Mouse (Mus musculus) forebrain, embryonic 16.5 days (tissue): Measurements from ENCODE around the gene Tmprss13. TPM values are rescaled to one million over a fixed set of nuclear protein-coding genes. Genes with fewer than 3 reads are reported as not detected.

ENCODE experiments used
- ATAC-seq: fragments of 200-750 bp; cut with Nextera tagmentation; 2 replicates; pipeline ENCODE4 v1.8.0; 2017; ENCODE audit warnings: mild to moderate bottlenecking, moderate library complexity
- H3K27ac ChIP-seq: fragments of 300-500 bp; sonication (generic); 2 replicates; pipeline ENCODE4 v1.5.1; 2014; ENCODE audit warnings: low read length, control low read depth
- H3K27me3 ChIP-seq: fragments of 300-500 bp; sonication (generic); replicated peaks from 2 replicates; pipeline ENCODE4 v1.6.1; 2014; ENCODE audit warnings: low read length; ENCODE audit not compliant: control insufficient read depth, insufficient read depth
- H3K36me3 ChIP-seq: fragments of 300-500 bp; sonication (generic); 2 replicates; pipeline ENCODE4 v1.6.1; 2014; ENCODE audit not compliant: control insufficient read depth, insufficient read depth
- H3K4me1 ChIP-seq: fragments of 300-500 bp; sonication (generic); replicated peaks from 2 replicates; pipeline ENCODE4 v1.6.1; 2014; ENCODE audit warnings: low read length; ENCODE audit not compliant: control insufficient read depth, insufficient read depth
- H3K4me2 ChIP-seq: fragments of 300-500 bp; sonication (generic); 2 replicates; pipeline ENCODE4 v1.6.1; 2014; ENCODE audit warnings: mild to moderate bottlenecking, low read length, control low read depth
- H3K4me3 ChIP-seq: fragments of 300-500 bp; sonication (generic); replicated peaks from 2 replicates; pipeline ENCODE4 v1.5.1; 2014; ENCODE audit warnings: mild to moderate bottlenecking, low read length, control low read depth
- H3K9ac ChIP-seq: fragments of 300-500 bp; sonication (generic); replicated peaks from 2 replicates; pipeline ENCODE4 v1.6.1; 2014; ENCODE audit warnings: low read depth, low read length, control low read depth
- H3K9me3 ChIP-seq: fragments of 300-500 bp; sonication (generic); 2 replicates; pipeline ENCODE4 v1.6.1; 2016; ENCODE audit warnings: low read length; ENCODE audit not compliant: control insufficient read depth
- WGBS: fragments of 180-500 bp; shearing (Covaris S2); extraction: QIAGEN DNeasy Blood & Tissue Kit; methylation state at CpG from one replicate; pipeline ENCODE4 v1.1.7; 2014; 5-methylcytosine and 5-hydroxymethylcytosine counted together
- polyA plus RNA-seq: library from polyadenylated mRNA; unstranded; fragments of >200 nt; fragmentation: Nextera tagmentation; extraction: Ambion mirVana; gene quantifications from 2 replicates; pipeline ENCODE4 v1.2.1, GENCODE M21; 2015

Gene Tmprss13
- polyA plus RNA-seq, 1 experiment from 2014 or later = not detected

DNA sequence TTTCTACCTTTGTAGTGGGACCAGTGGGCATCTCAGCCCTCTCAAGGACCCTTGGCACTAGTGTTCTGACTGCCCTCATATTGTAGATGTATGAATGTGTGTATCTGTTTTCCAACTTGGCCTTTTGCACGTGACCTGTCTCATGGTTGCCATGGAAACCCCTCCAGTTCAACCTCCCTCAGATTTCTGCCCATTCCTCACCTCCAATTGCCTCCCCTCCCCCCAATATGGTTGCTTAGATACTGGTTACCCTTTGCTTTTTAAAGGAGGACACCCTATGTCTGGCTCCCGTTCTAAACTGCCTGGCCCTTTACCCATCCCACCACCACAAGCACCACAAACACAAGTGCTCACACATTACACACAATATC is 52.4 kb downstream of the Tmprss13 start:
- Histone ChIP-seq H3K36me3 (no peaks in the 10 kb centered on the region), H3K9me3 (no peaks in the 10 kb centered on the region), H3K27ac (peak overlapping the region; percentile 74), H3K27me3 (no peaks in the 10 kb centered on the region), H3K4me1 (peaks cover 35% of the 10 kb centered on the region), H3K4me3 (peak overlapping the region; percentile 74), H3K9ac (peak overlapping the region; percentile 78), H3K4me2 (peak overlapping the region; percentile 80)
- 7% methylated on average over 2 of the region's 2 CpGs for WGBS
- peak; percentile 21 for ATAC-seq

DNA sequence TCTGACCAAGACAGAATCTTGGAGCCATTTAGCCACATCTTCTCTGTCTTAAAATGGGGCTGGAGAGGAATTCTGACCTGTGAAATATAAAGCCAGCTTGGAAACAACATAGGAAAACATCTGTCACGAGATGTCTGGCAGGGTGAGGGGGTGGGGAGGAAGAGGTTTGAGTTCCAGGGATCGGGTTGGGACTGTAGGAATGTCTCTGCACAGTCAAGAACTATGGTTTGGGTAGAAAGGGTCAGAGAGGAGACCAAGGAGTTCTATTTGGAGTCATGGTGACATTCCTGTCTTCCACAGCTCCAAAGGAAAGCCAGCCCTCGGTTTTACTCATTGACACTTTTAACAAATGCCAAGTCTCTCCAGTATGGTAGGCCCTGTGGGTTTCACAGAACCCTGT is 55.0 kb downstream of the Tmprss13 start:
- 84% methylated on average over 3 of the region's 3 CpGs for WGBS
- Histone ChIP-seq H3K27me3 (no peaks in the 10 kb centered on the region), H3K4me3 (no peak overlapping the region), H3K27ac (no peak overlapping the region), H3K4me2 (no peak overlapping the region), H3K9me3 (no peaks in the 10 kb centered on the region), H3K9ac (no peak overlapping the region), H3K4me1 (peaks cover 47% of the 10 kb centered on the region), H3K36me3 (no peaks in the 10 kb centered on the region)
- ATAC-seq = no peak

DNA sequence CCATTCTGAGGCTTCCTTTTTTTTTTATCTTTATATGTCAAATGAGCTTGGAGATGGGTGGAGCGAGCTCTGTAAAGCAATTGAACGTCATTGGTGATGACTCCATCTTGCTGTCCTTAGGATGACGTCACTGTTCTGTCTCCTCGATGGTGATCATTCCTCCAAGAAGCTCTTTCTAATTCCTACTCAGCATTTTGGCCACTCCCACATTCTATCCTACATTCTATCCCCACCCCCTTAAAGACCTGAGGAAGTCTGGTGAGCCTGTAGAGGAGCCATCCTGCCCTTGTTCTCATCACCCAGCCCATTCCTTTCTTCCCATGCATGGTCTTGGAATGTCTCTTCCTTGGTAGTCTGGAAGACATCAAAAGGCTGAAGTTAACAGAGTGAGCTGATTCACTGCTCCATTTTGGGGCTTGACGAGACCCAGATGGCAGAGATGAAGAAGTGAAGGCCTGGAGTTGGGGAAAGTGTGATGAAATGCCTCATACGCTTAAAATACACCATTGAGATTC is 56.1 kb downstream of the Tmprss13 start:
- H3K4me2 ChIP-seq = no peak overlapping the region
- no peak for ATAC-seq
- no peaks in the 10 kb centered on the region for H3K27me3 ChIP-seq
- no peak overlapping the region for H3K4me3 ChIP-seq
- no peak overlapping the region for H3K9ac ChIP-seq
- 93% methylated on average over 6 of the region's 6 CpGs for WGBS
- peaks cover 53% of the 10 kb centered on the region for H3K4me1 ChIP-seq
- no peaks in the 10 kb centered on the region for H3K9me3 ChIP-seq
- H3K36me3 ChIP-seq = no peaks in the 10 kb centered on the region
- no peak overlapping the region for H3K27ac ChIP-seq

DNA sequence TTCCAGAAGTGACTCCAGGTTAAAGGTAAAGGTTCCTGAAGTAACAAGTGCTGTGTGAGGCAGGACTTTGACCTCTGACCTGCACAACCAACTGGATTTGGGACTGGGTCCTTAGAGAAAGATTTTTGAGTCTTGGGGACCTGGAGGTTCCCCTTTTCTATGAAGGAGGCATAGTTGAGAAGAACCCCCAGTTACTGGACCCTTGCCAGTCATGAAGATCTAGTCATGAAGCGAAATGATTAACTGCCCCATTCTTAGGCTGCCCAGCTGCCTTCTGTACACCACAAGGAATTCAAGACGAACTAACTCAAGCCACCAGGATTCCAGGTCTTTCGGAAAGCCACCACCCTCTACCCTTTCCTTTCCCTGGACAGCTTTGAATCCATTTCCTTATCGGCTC is 57.5 kb downstream of the Tmprss13 start:
- no peak for ATAC-seq
- Histone ChIP-seq H3K9me3 (no peaks in the 10 kb centered on the region), H3K36me3 (no peaks in the 10 kb centered on the region), H3K27me3 (no peaks in the 10 kb centered on the region), H3K27ac (no peak overlapping the region), H3K4me2 (no peak overlapping the region), H3K4me1 (peaks cover 63% of the 10 kb centered on the region), H3K4me3 (no peak overlapping the region), H3K9ac (no peak overlapping the region)
- WGBS = 82% methylated on average over 4 of the region's 4 CpGs

DNA sequence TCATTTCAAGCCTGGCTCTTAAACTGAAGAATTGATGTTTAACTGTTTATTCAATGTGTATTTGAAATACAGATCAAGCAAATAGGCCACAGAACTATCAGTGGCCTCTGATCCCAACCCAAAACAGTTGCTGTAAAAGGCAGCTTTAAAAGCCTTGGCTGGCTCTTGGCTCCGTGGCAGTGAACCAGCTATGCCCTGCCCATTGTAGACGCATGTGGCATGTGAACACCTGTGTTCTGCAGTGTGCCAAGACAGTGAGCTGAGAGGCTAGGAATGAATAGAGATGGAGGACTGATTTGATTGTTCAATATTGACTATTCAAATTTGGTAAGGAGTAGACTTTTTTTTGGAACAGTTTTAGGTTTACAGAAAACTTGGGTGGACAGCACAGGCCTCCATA is 58.0 kb downstream of the Tmprss13 start:
- Histone ChIP-seq H3K4me3 (no peak overlapping the region), H3K4me2 (no peak overlapping the region), H3K27me3 (no peaks in the 10 kb centered on the region), H3K9ac (no peak overlapping the region), H3K36me3 (no peaks in the 10 kb centered on the region), H3K27ac (no peak overlapping the region), H3K4me1 (peaks cover 62% of the 10 kb centered on the region), H3K9me3 (no peaks in the 10 kb centered on the region)
- ATAC-seq = no peak
- 37% methylated on average over 2 of the region's 2 CpGs for WGBS

DNA sequence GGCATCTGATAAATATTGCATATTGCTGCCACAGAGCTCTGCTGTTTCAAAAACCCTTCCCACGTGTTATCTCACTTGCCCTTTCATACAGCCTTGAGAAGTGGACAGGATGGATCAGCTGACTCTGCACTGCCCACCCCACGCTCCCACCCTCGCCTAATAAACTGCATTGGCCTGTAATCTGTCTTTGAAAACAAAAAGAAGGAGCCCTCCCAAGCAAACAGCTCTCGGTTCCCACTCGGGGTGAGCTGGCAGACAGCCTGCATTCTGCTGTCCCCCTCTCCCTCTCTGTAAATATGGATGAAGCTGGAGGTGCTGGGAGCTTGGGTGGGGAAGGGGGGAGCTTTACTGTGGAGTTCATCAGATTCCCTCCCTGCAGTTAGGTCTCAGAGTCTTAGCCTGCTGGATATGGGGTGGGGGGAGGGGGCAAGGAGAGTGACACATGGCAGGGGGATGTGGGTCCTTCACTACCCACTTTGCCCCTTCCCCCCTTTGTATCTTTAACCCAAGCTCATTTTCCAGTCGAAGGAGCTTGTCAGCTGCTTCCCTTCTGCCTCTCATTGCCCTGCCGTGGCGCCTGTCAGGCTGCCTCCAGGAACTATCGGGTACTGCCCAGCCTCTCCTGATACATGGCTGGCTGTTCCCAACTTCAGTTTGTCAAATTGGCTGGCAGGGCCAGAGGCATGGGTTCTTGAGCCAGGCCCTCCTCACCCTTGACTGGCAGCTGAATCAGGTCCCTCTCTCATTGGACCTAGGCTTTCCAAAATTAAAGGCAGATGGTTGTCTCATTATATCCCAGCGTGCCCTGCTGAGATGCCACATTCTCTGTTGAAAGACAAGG is 61.7 kb downstream of the Tmprss13 start:
- peak overlapping the region; percentile 86 for H3K27ac ChIP-seq
- H3K4me2 ChIP-seq = peak overlapping the region; percentile 12; the same call in 1 of the 2 replicates
- ATAC-seq = peak; percentile 80
- no peaks in the 10 kb centered on the region for H3K9me3 ChIP-seq
- no peaks in the 10 kb centered on the region for H3K36me3 ChIP-seq
- no peak overlapping the region for H3K4me3 ChIP-seq
- H3K27me3 ChIP-seq = no peaks in the 10 kb centered on the region
- WGBS = 17% methylated on average over 10 of the region's 10 CpGs
- H3K4me1 ChIP-seq = peaks cover 57% of the 10 kb centered on the region
- 0 out of 2 replicates have a peak overlapping the region, but pooled peaks have one; percentile 38 for H3K9ac ChIP-seq

DNA sequence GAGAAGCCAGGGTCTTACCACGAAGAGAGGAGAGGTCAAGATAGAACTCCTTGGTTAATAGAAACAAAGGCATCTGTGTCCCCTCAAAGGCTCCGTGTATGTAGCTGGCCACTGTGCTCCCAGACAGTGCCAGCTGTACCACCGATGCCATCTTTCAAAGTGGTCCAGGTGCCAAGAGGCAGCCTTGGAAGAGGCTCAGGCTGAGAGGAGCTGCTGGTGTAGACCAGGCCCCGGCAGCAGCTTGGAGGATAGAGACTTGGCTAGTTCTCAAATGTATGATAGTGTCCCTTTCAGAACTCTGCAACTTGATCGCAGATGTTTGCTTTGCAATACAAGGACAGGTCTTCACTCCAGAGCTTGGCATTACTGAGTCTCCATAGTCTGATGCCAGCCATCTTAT is 63.4 kb downstream of the Tmprss13 start:
- peaks cover 44% of the 10 kb centered on the region for H3K4me1 ChIP-seq
- no peaks in the 10 kb centered on the region for H3K27me3 ChIP-seq
- WGBS = 59% methylated on average over 5 of the region's 5 CpGs
- H3K27ac ChIP-seq = peak overlapping the region; percentile 45
- ATAC-seq = peak; percentile 5; the same call in 1 of the 2 replicates
- no peak overlapping the region for H3K4me3 ChIP-seq
- no peaks in the 10 kb centered on the region for H3K9me3 ChIP-seq
- no peak overlapping the region for H3K9ac ChIP-seq
- no peaks in the 10 kb centered on the region for H3K36me3 ChIP-seq
- H3K4me2 ChIP-seq = no peak overlapping the region

DNA sequence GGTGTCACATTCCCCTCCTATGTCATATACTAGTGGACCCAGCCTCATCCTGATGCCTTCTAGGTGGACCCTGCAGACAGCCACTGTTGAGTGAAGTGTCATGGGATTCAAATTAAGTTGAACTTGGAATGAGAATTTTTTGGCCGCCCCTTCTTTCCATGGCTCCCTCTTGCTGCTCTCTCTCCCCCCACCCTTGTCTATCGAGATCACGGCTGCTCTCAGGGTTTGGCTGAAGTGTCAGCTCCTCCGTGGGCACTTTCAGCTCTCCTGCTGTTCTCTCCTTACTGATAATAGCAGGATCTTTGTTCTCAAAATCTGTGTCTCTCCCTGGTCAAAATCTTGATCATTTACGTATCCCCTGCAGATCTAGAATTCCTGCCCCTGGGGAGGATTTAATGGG is 63.9 kb downstream of the Tmprss13 start:
- ATAC-seq = no peak
- H3K27ac ChIP-seq = 0 out of 2 replicates have a peak overlapping the region, but pooled peaks have one; percentile 6
- H3K27me3 ChIP-seq = no peaks in the 10 kb centered on the region
- H3K4me1 ChIP-seq = peaks cover 42% of the 10 kb centered on the region
- no peaks in the 10 kb centered on the region for H3K9me3 ChIP-seq
- no peak overlapping the region for H3K4me3 ChIP-seq
- H3K36me3 ChIP-seq = no peaks in the 10 kb centered on the region
- H3K9ac ChIP-seq = no peak overlapping the region
- H3K4me2 ChIP-seq = no peak overlapping the region
- WGBS = 64% methylated on average over 5 of the region's 5 CpGs

DNA sequence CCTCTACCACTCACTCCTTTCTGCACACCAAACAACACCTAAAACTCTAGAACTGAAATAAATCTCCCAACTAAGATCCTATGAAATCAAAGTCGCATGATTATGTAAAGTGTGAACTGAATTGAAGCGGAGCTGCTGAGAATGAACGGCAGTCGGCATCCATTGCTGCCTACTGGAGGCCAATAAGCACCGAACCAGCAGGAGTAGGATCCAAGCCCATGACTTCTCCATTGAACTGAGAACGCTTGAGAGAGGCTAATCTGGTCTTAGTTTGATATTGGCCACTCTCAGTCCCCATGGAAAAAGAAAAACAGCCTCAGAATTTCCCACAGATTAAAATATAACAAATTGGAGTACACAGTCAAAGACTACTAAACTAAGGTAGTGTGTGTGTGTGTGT is 65.0 kb downstream of the Tmprss13 start:
- H3K27me3 ChIP-seq = no peaks in the 10 kb centered on the region
- H3K4me2 ChIP-seq = no peak overlapping the region
- H3K4me3 ChIP-seq = no peak overlapping the region
- H3K4me1 ChIP-seq = peaks cover 39% of the 10 kb centered on the region
- H3K27ac ChIP-seq = no peak overlapping the region
- 93% methylated on average over 6 of the region's 6 CpGs for WGBS
- H3K36me3 ChIP-seq = no peaks in the 10 kb centered on the region
- H3K9ac ChIP-seq = no peak overlapping the region
- no peaks in the 10 kb centered on the region for H3K9me3 ChIP-seq
- no peak for ATAC-seq
